Mouse (Mus musculus) neural tube, embryonic 10.5 days (tissue): ENCODE data around the gene Myocd.

Experiments
- DNase-seq: peaks from one replicate; pipeline ENCODE4 v3.0.0-alpha.2; 2017; ENCODE audit warnings: low spot score; ENCODE audit errors: extremely low spot score

Gene Myocd

GRCm38 (mm10) chr11:65142838-65143417 lies 126.9 kb downstream of the Myocd start:
- DNase-seq = no peak

GRCm38 (mm10) chr11:65139030-65139429 lies 130.8 kb downstream of the Myocd start:
- no peak for DNase-seq

GRCm38 (mm10) chr11:65137145-65137652 lies 132.6 kb downstream of the Myocd start:
- DNase-seq = no peak

- DNase-seq = no peak
Measured at GRCm38 (mm10) chr11:65135251-65135739, 134.5 kb downstream of the Myocd start.

- DNase-seq = no peak
Measured at GRCm38 (mm10) chr11:65133661-65134060, 136.1 kb downstream of the Myocd start.

- no peak for DNase-seq
Measured at GRCm38 (mm10) chr11:65129110-65129509, 140.7 kb downstream of the Myocd start.

- DNase-seq = no peak
Measured at GRCm38 (mm10) chr11:65128666-65129065, 141.1 kb downstream of the Myocd start.

- DNase-seq = no peak
Measured at GRCm38 (mm10) chr11:65126566-65126965, 143.2 kb downstream of the Myocd start.
